Mouse (Mus musculus) urinary bladder, postnatal 4 days (tissue): Measurements from ENCODE around the gene Fbxo21.

Source experiments
- DNase-seq, 2 experiments: peaks; one replicate each; pipeline ENCODE4 v3.0.0; 2021 to 2022; ENCODE audit warnings: low spot score in 2 of 2

The Fbxo21 gene

DNA sequence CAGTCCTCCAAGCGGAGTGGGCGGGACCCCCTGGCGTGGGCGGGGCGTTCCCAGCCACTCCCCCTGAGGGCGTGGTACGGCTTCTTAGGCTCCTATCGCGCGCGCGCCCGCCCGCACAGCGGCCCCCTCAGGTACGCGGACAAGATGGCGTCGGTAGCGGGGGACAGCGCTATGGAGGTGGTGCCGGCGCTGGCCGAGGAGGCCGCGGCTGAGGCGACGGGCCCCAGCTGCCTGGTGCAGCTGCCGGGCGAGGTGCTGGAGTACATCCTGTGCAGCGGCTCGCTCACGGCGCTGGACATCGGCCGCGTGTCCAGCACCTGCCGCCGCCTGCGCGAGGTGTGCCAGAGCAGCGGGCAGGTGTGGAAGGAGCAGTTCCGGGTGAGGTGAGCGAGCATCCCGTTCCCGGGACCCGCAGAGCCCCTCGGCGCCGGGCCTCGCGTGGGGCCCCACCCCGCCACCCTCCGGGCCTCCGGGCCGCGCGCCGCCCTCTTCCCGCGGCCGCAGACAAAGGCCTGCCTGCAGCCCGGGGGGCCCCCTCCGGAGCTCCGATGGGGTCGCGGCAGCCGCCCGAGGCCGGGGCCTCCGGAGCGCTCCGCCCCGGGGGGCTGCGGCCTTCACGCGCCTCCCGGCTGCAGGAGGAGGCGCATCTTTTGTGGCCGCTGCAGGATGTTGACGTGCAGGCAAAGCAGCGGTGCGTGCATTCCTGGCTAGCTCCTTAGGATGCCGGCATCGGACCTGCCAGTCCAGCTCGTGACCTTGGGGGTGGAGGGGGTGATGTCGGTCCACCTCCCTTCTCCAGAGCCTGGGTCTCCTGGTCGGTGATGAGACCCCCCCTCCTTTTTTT is at the start of gene Fbxo21:
TSS of gene Fbxo21 (plus strand) at position 74 of the 844 bp plus-strand sequence.
- DNase-seq, result peak; percentile 94 to 96

GRCm38 (mm10) chr5:117928553-117928952 is 48.0 kb upstream of the Fbxo21 start:
- no peak for DNase-seq

DNA sequence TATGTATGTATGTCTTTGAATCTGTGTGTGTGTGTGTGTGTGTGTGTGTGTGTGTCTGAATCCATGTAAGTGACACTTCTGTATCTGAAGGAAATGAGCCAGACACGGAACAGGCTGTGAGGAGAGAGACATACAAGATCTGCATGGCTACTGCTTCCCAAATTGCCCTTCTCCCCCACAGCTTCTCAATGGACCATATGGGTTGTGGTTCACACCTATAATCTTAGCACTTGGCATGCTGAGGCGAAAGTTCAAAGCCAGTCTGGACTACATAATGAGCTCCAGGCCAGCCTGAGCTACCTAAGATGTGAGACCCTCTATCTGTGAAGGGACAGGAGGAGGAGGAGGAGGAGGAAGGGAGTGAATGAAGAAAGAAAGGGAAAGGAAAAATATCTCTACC is 44.3 kb upstream of the Fbxo21 start:
- no peak for DNase-seq

- peak; percentile 63 to 90 for DNase-seq
Measured at GRCm38 (mm10) chr5:117932862-117933261, 43.7 kb upstream of the Fbxo21 start.

DNA sequence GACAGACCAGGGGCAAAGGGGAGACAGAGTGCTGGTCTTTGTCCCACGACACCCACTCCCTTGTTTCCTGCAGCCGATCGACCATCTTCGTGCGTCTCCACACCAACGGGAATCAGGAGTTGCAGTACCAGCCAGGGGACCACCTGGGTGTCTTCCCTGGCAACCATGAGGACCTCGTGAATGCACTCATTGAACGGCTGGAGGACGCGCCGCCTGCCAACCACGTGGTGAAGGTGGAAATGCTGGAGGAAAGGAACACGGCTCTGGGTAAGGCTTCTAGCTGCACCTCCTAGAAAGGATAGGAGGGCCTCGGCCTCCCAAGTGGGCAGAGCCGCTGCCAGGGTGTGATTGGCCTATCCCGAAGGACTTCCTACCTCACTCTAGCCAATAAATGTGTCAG is 40.2 kb upstream of the Fbxo21 start:
- DNase-seq, result no peak

DNA sequence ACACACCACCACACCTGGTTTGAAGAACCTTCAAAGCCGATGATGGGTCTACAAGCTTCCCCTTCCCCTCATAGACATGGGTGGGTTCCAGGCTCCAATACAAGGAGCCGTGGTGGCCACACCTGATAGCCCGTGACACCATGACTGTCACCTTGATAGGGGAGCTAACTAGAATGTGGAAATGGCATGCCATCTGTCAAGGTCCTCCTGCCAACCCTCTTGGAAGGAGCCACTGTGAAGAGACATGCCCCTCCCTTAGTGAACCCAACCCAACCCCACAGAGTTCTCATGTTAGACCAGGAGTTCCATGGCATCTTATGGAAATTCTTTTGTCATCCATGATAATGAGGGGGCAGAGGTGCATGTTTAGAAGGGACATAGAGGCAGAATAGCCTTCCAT is 39.3 kb upstream of the Fbxo21 start:
- no peak for DNase-seq

GRCm38 (mm10) chr5:117938182-117938581 is 38.3 kb upstream of the Fbxo21 start:
- peak; percentile 33 to 70 for DNase-seq

DNA sequence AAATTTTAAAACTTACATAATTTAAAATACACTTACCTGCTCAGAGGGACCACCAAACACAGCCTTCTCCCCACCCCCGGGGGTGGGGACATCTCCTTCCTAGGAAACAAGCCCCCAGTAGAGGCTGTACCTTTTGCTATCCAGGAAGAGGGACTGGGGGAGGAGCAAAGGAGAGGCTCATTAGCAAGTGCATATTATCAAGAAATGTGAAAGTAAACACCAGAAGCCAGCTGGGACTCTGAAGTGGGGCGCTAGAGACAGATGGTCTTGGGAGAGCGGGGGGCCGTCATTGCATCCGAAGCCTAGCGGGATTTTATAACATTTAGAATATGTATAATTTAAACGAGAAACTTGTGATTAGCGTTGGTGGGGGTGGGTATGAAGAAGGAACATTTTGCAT is 37.1 kb upstream of the Fbxo21 start:
- DNase-seq, result no peak

DNA sequence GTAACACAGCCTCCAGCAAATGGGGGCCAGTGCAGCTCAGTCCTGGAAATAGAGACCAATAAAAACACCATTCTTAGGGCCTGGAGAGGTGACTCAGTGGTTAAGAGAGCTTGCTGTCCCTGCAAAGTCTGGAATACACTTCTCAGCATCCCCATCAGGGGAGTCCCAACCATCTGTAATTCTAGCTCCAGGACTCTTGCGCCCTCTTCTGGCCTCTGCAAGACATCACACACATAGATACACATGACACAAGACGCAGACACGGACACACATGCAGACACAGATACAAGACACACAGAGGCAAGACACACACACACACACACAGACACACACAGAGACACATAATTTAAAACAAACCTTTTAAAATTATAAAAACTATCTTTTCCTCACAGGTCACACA is 35.0 kb upstream of the Fbxo21 start:
- DNase-seq, result no peak

DNA sequence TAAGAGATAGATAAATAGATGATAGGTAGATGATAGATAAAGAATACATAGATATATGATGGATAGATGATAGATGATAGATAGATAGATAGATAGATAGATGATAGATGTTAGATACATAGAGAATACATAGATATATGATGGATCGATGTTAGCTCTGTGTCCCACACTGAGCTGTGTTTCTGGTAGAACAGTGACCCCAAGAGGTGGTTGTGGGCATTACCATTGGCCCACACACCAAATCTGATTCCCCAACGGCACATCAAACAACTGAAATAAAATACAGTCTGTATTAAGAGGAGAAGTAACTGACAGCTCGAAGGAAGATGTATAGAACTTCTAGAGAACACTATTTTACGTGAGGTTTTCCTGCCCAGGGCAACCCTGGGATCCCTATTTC is 29.9 kb upstream of the Fbxo21 start:
- DNase-seq, result no peak

DNA sequence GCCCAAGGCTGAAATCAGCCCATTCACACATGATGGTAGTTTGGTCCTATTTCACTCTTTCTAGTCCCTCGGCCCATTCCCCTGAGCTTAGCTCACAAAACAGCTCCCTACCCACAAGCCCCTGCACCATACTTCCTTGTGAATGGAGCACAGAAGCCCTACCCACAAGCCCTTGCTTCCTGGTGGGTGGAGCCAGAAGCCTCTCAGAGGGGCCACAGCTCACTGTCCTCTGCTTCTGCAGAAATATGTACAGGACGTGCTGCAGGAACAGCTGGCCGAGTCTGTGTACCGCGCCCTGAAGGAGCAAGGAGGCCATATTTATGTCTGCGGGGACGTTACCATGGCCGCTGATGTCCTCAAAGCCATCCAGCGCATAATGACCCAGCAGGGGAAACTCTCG is 27.1 kb upstream of the Fbxo21 start:
- no peak for DNase-seq

DNA sequence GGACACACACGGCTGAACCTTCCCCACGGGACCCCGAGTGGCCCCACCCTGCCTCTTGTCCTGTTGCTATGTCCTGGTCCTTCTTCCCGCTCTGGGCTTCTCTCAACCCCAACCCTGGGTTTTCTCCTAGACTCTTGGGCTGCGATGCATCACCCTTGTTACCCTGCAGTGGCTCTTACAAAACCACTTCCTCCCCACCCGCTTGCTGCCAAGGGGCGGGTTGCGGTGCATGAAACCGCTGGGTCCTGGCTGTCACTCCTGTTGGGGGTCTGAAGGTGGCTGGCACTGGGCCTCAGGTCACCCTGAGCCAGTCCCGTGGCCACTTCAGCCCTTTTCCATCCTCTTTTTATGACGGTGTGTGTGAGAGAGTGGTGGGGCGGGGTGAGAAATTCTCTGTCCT is 22.6 kb upstream of the Fbxo21 start:
- no peak for DNase-seq

DNA sequence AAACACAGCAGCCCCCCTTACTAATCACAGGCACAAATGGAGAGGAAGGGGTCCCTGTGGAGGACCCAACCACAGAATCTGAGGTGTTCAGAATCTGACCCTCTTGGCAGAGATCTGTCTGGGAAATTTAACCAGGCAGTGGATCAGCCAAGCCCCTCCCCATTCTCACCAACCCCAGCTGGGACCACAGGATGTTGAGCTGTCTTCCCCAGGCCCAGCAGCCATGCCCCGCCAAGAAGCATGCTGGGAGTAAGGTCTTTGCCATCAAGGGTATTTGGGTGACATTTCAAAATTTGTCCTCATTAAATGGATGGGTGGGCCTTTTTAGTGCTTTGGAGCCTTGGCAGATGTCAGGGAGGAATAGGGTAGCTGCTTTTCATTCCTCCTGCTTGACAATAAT is 22.1 kb upstream of the Fbxo21 start:
- no peak for DNase-seq

- no peak for DNase-seq
Measured at GRCm38 (mm10) chr5:117955675-117956420, 20.7 kb upstream of the Fbxo21 start.

DNA sequence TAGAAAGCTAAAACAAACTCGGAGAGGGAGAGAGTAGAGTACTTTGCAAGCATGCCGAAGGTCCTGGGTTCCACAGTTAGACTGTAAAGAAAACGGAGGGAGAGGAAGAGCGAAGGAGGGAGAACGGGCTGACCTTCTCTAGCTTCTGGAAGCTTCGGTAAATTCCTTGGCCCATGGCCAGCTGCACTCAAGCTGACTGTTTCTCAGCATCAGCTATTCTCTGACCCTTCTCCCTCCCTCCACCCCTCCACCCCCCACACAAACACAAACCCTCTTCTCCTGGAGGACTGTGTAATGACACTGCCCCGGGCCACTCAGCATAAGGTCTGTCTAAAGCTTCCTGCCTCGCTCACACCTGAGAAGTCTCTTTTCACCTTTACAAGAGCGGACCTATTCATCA is 11.8 kb upstream of the Fbxo21 start:
- no peak for DNase-seq

GRCm38 (mm10) chr5:117966956-117967355 is 9.6 kb upstream of the Fbxo21 start:
- no peak for DNase-seq

DNA sequence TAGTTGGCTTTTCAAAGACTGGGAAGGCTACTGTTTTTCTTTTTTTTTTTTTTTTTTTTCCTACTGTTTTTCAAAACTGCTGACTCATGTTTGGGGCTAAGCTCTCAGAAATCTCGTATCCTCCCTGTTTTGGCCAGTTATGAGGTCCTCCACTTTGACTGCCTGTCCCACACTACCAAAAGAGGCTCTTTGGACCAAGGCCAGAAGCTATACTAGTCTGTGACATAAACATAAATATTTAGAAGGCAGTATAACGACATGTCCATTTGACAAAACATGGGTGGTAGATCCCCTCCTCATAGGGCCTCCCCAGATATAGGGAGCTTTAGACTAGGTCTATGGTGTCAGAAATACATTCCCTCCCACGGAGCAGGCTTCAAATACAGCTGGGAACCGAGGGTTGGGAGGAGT is 8.9 kb upstream of the Fbxo21 start:
- no peak for DNase-seq

DNA sequence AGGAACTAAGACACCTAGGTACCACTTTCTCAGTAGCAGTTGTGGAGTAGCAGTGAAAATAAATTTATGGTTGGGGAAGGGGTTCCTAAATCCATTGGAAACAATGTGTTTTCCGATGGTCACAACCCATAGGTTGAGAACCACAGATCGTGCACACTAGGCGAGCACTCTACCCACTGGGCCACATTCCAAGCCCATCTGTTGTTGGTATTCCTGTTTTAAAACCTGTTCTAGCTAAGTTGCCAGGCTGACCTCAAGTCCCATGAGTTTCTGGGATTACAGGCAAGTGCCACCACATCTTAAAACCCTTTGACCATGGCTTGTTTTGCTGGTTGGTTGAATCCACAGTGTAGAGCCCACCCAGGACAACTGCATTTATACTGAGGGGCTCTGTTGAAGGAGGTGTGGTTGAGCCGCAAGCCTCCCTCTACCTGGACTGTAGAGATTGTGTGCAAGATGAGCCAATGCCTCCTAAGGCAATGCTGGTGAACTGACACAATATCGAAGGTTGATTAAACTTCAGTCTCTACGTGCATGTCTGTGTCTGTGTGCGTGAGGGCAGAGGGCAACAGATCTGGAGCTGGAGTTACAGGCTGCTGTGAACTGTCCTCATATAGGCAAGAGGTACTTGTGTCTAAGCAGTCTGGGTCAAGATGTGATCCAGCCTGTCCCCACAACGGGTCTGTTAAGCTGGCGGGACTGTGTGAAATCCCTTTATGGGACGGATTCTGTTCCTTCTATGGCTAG is 6.7 kb upstream of the Fbxo21 start:
- no peak for DNase-seq

GRCm38 (mm10) chr5:117976263-117976656 is 270 bp upstream of the Fbxo21 start:
- DNase-seq, result no peak

GRCm38 (mm10) chr5:117977501-117978158 is 1.1 kb downstream of the Fbxo21 start:
- no peak for DNase-seq

GRCm38 (mm10) chr5:117978159-117978697 is 1.7 kb downstream of the Fbxo21 start:
- DNase-seq, result no peak

- DNase-seq, result no peak
Measured at GRCm38 (mm10) chr5:117979082-117979481, 2.6 kb downstream of the Fbxo21 start.
